Mouse (Mus musculus): ENCODE data around the gene Gm11937.
"Not testable (repeated sequence)": the region's sequence is repeated elsewhere in the genome, so short reads cannot be mapped to it uniquely, and the experiment has no call there.

GRCm38 (mm10) chr11:99643635-99644139 is 33.7 kb upstream of the Gm11937 start, which contains the start of gene Krtap4-7:
- TF ChIP-seq POLR2A, CTCF (IDR thresholded peaks at IDR 0.05; ENCODE audit: extremely low read depth, insufficient read depth, low read length): not testable (repeated sequence)

All from cortical plate, adult 2 months (tissue).